Mouse (Mus musculus) E14TG2a.4 (cell line): ENCODE measurements at regions not wholly inside any gene's neighbourhood (a gene's known extent, or its start where the extent isn't known, plus 50 kb on each side); places are given as distances from the start of the nearest gene placed in this dataset.

Source experiments
- CTCF ChIP-seq: conservative IDR thresholded peaks from 2 replicates; pipeline ENCODE4 v1.5.1; 2014; ENCODE audit warnings: low read length
- NANOG ChIP-seq: IDR thresholded peaks from 2 replicates; pipeline ENCODE4 v1.6.1; 2014; ENCODE audit warnings: borderline replicate concordance, low read length, mixed read lengths
- POU5F1 ChIP-seq: IDR thresholded peaks from 2 replicates; pipeline ENCODE4 v1.6.1; 2014; ENCODE audit warnings: low read length, borderline replicate concordance

GRCm38 (mm10) chr16:7929112-7929511 is 495.8 kb downstream of the Tmem114 start:
- no peak for TF ChIP-seq CTCF
- no peak for TF ChIP-seq POU5F1
- no peak for TF ChIP-seq NANOG
